Mouse (Mus musculus): ENCODE data around the gene Zdhhc13. TPM values are rescaled to one million over a fixed set of nuclear protein-coding genes. Genes with fewer than 3 reads are reported as not detected.

Gene Zdhhc13
- polyA plus RNA-seq, 1 experiment from 2014 or later: 36.2 TPM

GRCm38 (mm10) chr7:48772060-48772734 is 16.6 kb upstream of the Zdhhc13 start:
- 90% methylated on average over 2 of the region's 2 CpGs for WGBS

DNA sequence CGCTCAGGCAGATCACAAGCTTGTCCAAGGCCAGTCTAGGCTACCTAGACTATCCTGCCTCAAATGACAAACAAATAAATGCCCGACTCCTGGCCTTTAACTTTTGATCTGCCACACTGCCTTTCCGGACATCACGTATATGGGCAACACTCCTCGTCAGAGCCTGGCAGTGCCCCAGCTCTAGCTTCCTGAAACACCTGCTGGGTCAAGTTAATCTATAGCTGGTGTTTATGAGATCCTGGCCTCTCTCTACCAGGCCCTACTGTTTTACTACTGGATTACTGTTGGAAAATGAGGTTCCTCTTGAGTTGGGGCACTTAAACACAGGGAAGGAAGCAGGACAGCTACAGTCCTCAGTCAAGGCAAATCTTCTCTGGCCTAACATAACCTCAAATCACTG is 15.5 kb upstream of the Zdhhc13 start:
- H3K36me3 ChIP-seq (ENCODE audit: insufficient read depth): no peaks in the 10 kb centered on the region
- no peak for DNase-seq
- H3K4me2 ChIP-seq: no peak overlapping the region
- no peaks in the 10 kb centered on the region for H3K9me3 ChIP-seq (ENCODE audit: low read depth, low read length)
- ATAC-seq (ENCODE audit: insufficient read depth): no peak
- no peak for TF ChIP-seq CTCF (IDR thresholded peaks at IDR 0.05; ENCODE audit: low read depth)
- H3K27me3 ChIP-seq (ENCODE audit: insufficient read depth, low read length): no peaks in the 10 kb centered on the region
- WGBS: 76% methylated on average over 5 of the region's 5 CpGs
- H3K4me1 ChIP-seq (ENCODE audit: insufficient read depth): no peaks in the 10 kb centered on the region
- H3K4me3 ChIP-seq (ENCODE audit: low read depth, low read length): no peak overlapping the region
- no peak overlapping the region for H3K9ac ChIP-seq
- H3K27ac ChIP-seq (ENCODE audit: low read depth): no peak overlapping the region

More at GRCm38 (mm10) chr7:48772060-48772734, 16.6 kb upstream of the Zdhhc13 start:
- Histone ChIP-seq H3K27ac (ENCODE audit: low read depth) (no peak overlapping the region), H3K4me3 (ENCODE audit: low read depth, low read length) (no peak overlapping the region), H3K9me3 (ENCODE audit: low read depth, low read length) (no peaks in the 10 kb centered on the region), H3K36me3 (ENCODE audit: insufficient read depth) (no peaks in the 10 kb centered on the region), H3K4me1 (ENCODE audit: insufficient read depth) (no peaks in the 10 kb centered on the region), H3K4me2 (no peak overlapping the region), H3K9ac (no peak overlapping the region), H3K27me3 (ENCODE audit: insufficient read depth, low read length) (no peaks in the 10 kb centered on the region)
- DNase-seq (no peak), ATAC-seq (ENCODE audit: insufficient read depth) (no peak)
- no peak for TF ChIP-seq CTCF (IDR thresholded peaks at IDR 0.05; ENCODE audit: low read depth)

- Histone ChIP-seq H3K4me1 (ENCODE audit: insufficient read depth) (no peaks in the 10 kb centered on the region), H3K27me3 (ENCODE audit: insufficient read depth, low read length) (no peaks in the 10 kb centered on the region), H3K9ac (no peak overlapping the region), H3K4me2 (no peak overlapping the region), H3K4me3 (ENCODE audit: low read depth, low read length) (no peak overlapping the region), H3K36me3 (ENCODE audit: insufficient read depth) (no peaks in the 10 kb centered on the region), H3K27ac (ENCODE audit: low read depth) (no peak overlapping the region), H3K9me3 (ENCODE audit: low read depth, low read length) (no peaks in the 10 kb centered on the region)
- no peak for DNase-seq
- TF ChIP-seq CTCF (IDR thresholded peaks at IDR 0.05; ENCODE audit: low read depth): no peak
- no peak for ATAC-seq (ENCODE audit: insufficient read depth)
- 85% methylated on average over 1 of the region's 1 CpGs for WGBS
Observed at GRCm38 (mm10) chr7:48774633-48775032, 14.2 kb upstream of the Zdhhc13 start.

- WGBS: 69% methylated on average over 1 of the region's 1 CpGs
- Histone ChIP-seq H3K36me3 (ENCODE audit: insufficient read depth) (no peaks in the 10 kb centered on the region), H3K27ac (ENCODE audit: low read depth) (no peak overlapping the region), H3K4me1 (ENCODE audit: insufficient read depth) (no peaks in the 10 kb centered on the region), H3K4me3 (ENCODE audit: low read depth, low read length) (no peak overlapping the region), H3K4me2 (no peak overlapping the region), H3K27me3 (ENCODE audit: insufficient read depth, low read length) (no peaks in the 10 kb centered on the region), H3K9me3 (ENCODE audit: low read depth, low read length) (no peaks in the 10 kb centered on the region), H3K9ac (no peak overlapping the region)
- no peak for DNase-seq
- no peak for ATAC-seq (ENCODE audit: insufficient read depth)
- TF ChIP-seq CTCF (IDR thresholded peaks at IDR 0.05; ENCODE audit: low read depth): no peak
Observed at GRCm38 (mm10) chr7:48775436-48775835, 13.4 kb upstream of the Zdhhc13 start.

GRCm38 (mm10) chr7:48777721-48778504 is 10.9 kb upstream of the Zdhhc13 start:
- DNase-seq (no peak), ATAC-seq (ENCODE audit: insufficient read depth) (no peak)
- H3K9me3 ChIP-seq (ENCODE audit: low read depth, low read length): no peaks in the 10 kb centered on the region
- H3K4me3 ChIP-seq (ENCODE audit: low read depth, low read length): no peak overlapping the region
- H3K36me3 ChIP-seq (ENCODE audit: insufficient read depth): no peaks in the 10 kb centered on the region
- no peak for TF ChIP-seq CTCF (IDR thresholded peaks at IDR 0.05; ENCODE audit: low read depth)
- H3K9ac ChIP-seq: no peak overlapping the region
- H3K27ac ChIP-seq (ENCODE audit: low read depth): no peak overlapping the region
- no peaks in the 10 kb centered on the region for H3K27me3 ChIP-seq (ENCODE audit: insufficient read depth, low read length)
- no peak overlapping the region for H3K4me2 ChIP-seq
- no peaks in the 10 kb centered on the region for H3K4me1 ChIP-seq (ENCODE audit: insufficient read depth)
- 54% methylated on average over 8 of the region's 8 CpGs for WGBS

DNA sequence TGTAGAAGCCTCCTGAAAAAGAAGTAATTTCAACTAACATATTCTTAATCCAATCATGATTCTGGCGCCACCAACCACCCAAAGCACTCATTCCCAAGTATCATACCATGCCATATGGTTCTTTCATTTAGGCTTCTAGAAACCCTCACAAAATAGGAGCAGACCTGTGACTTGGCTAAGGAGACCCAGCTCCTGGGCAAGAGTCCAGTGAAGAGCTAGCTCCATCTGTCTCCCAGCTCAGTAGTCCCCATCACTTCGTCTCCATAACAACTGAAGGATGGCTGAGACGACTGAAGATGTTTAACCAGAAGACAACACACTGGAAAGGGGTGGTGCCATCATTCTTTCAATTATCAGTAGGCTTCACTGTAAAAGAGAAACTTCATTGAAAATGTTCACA is 9.7 kb upstream of the Zdhhc13 start:
- TF ChIP-seq CTCF (IDR thresholded peaks at IDR 0.05; ENCODE audit: low read depth): no peak
- Histone ChIP-seq H3K9me3 (ENCODE audit: low read depth, low read length) (no peaks in the 10 kb centered on the region), H3K4me1 (ENCODE audit: insufficient read depth) (no peaks in the 10 kb centered on the region), H3K4me3 (ENCODE audit: low read depth, low read length) (no peak overlapping the region), H3K4me2 (no peak overlapping the region), H3K36me3 (ENCODE audit: insufficient read depth) (no peaks in the 10 kb centered on the region), H3K9ac (no peak overlapping the region), H3K27me3 (ENCODE audit: insufficient read depth, low read length) (no peaks in the 10 kb centered on the region), H3K27ac (ENCODE audit: low read depth) (no peak overlapping the region)
- DNase-seq (no peak), ATAC-seq (ENCODE audit: insufficient read depth) (no peak)
- 67% methylated on average over 3 of the region's 3 CpGs for WGBS

- H3K27me3 ChIP-seq (ENCODE audit: insufficient read depth, low read length): no peaks in the 10 kb centered on the region
- no peak for DNase-seq
- no peaks in the 10 kb centered on the region for H3K9me3 ChIP-seq (ENCODE audit: low read depth, low read length)
- no peak overlapping the region for H3K4me3 ChIP-seq (ENCODE audit: low read depth, low read length)
- no peak overlapping the region for H3K9ac ChIP-seq
- 79% methylated on average over 4 of the region's 4 CpGs for WGBS
- no peaks in the 10 kb centered on the region for H3K36me3 ChIP-seq (ENCODE audit: insufficient read depth)
- no peak for TF ChIP-seq CTCF (IDR thresholded peaks at IDR 0.05; ENCODE audit: low read depth)
- H3K4me2 ChIP-seq: no peak overlapping the region
- no peaks in the 10 kb centered on the region for H3K4me1 ChIP-seq (ENCODE audit: insufficient read depth)
- no peak overlapping the region for H3K27ac ChIP-seq (ENCODE audit: low read depth)
- no peak for ATAC-seq (ENCODE audit: insufficient read depth)
Observed at GRCm38 (mm10) chr7:48782432-48782831, 6.4 kb upstream of the Zdhhc13 start.
